Mouse (Mus musculus) naive thymus-derived CD4-positive, alpha-beta T cell, adult 2 months (primary cell): ENCODE measurements around the gene Hoxc10.

Experiments used
- DNase-seq: peaks from one replicate; pipeline ENCODE4 v3.0.0-alpha.2; 2011; ENCODE audit warnings: low read depth

Gene Hoxc10

GRCm38 (mm10) chr15:102990461-102991397 lies 24.1 kb downstream of the Hoxc10 start, which contains the start of gene Hoxc8:
Gene Hoxc8 (plus strand): TSS chr15:102990607.
- DNase-seq = no peak

GRCm38 (mm10) chr15:102991782-102992181 lies 25.2 kb downstream of the Hoxc10 start:
- no peak for DNase-seq

- DNase-seq = no peak
Observed at GRCm38 (mm10) chr15:102992206-102992605, 25.6 kb downstream of the Hoxc10 start.

- no peak for DNase-seq
Observed at GRCm38 (mm10) chr15:102992863-102993262, 26.3 kb downstream of the Hoxc10 start.

GRCm38 (mm10) chr15:102996548-102996947 lies 30.0 kb downstream of the Hoxc10 start:
- DNase-seq = no peak

GRCm38 (mm10) chr15:102997431-102997830 lies 30.8 kb downstream of the Hoxc10 start:
- DNase-seq = no peak

GRCm38 (mm10) chr15:102997939-102998355 lies 31.4 kb downstream of the Hoxc10 start, which contains the start of gene Hoxc6:
Gene Hoxc6 (plus strand): TSS chr15:102998257.
- no peak for DNase-seq

GRCm38 (mm10) chr15:102998608-102999182 lies 32.1 kb downstream of the Hoxc10 start:
- DNase-seq = no peak

GRCm38 (mm10) chr15:102999183-102999831 lies 32.7 kb downstream of the Hoxc10 start:
- peak; percentile 70 for DNase-seq

- DNase-seq = no peak
Observed at GRCm38 (mm10) chr15:102999955-103000354, 33.4 kb downstream of the Hoxc10 start.

- DNase-seq = no peak
Observed at GRCm38 (mm10) chr15:103000501-103000901, 33.9 kb downstream of the Hoxc10 start.

GRCm38 (mm10) chr15:103001370-103001769 lies 34.8 kb downstream of the Hoxc10 start:
- DNase-seq = no peak

GRCm38 (mm10) chr15:103002156-103002555 lies 35.6 kb downstream of the Hoxc10 start:
- no peak for DNase-seq

- no peak for DNase-seq
Observed at GRCm38 (mm10) chr15:103002821-103003448, 36.3 kb downstream of the Hoxc10 start.

- DNase-seq = no peak
Observed at GRCm38 (mm10) chr15:103005308-103005707, 38.7 kb downstream of the Hoxc10 start.

- no peak for DNase-seq
Observed at GRCm38 (mm10) chr15:103005797-103006196, 39.2 kb downstream of the Hoxc10 start.

GRCm38 (mm10) chr15:103006326-103006725 lies 39.7 kb downstream of the Hoxc10 start:
- DNase-seq = no peak

GRCm38 (mm10) chr15:103009265-103010111 lies 42.9 kb downstream of the Hoxc10 start:
- no peak for DNase-seq

- DNase-seq = no peak
Observed at GRCm38 (mm10) chr15:103010112-103010846, 43.7 kb downstream of the Hoxc10 start.

- no peak for DNase-seq
Observed at GRCm38 (mm10) chr15:103010847-103011555, 44.4 kb downstream of the Hoxc10 start.
